Mouse (Mus musculus): ENCODE results near the gene Hoxb6.

The Hoxb6 gene

DNA sequence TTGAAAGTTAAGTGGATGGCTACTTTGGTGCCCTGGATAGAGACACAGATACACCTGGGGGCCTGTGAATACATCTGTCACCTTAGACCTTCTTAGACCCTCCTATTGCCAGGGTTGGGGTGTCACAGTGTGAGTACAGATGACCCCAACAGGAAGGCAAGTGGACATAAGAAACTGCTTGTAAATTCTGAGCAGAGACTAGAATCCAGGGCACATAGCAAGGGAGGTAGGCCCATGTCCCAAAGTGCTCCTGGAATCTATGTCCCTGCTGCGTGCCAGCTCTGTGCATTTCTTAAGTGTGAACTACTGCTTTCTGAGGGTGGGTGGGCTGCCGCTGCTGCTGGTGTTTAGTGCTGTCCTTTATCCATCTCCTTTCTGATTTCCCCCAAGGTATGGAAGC, 58.5 kb downstream of the Hoxb6 start:
- DNase-seq (ENCODE audit: low spot score) = no peak

All from yolk sac, embryonic 10.5 days (tissue).